Mouse (Mus musculus): ENCODE measurements around the gene Fcgr3. TPM values are rescaled to one million over a fixed set of nuclear protein-coding genes. Genes with fewer than 3 reads are reported as not detected.
A peak's percentile ranks its signal among the peaks of the same experiment; 100 is the strongest.
"Not testable (repeated sequence)": the region's sequence is repeated elsewhere in the genome, so short reads cannot be mapped to it uniquely, and the experiment has no call there.

Fcgr3 gene
- total RNA-seq, 1 experiment, result 0.40 TPM

DNA sequence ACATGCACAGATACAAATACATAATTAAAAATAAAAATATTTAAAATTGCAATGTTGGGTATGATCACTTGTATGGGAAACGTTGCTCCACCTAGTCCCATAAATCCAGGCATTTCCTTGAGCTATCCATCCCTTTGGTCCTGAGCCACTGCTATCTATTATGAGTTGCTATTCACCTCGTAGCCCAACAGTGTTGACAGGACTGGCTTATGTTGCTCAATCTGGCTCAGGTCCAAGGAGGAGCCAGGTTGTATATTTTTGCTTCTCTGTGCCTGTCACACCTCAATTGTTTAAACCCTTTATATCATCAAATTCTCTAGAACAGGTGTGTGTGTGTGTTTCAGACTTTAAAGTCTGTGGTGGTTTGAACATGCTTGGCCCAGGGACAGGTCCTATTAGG is 26.0 kb upstream of the Fcgr3 start:
- Histone ChIP-seq H3K9me3 (ENCODE audit: control insufficient read depth, insufficient read depth, low read depth, low read length) (no peaks in the 10 kb centered on the region), H3K27ac (ENCODE audit: insufficient read depth, low read depth, low read length, poor library complexity, severe bottlenecking) (no peak overlapping the region), H3K4me1 (ENCODE audit: control insufficient read depth in 2 of 2, insufficient read depth in 2 of 2, low read length in 2 of 2, poor library complexity in 1 of 2) (peaks cover 2 to 6% of the 10 kb centered on the region in 2 experiments; a peak in 3 of 4 replicates), H3K4me3 (ENCODE audit: insufficient read depth in 1 of 2, low read depth in 1 of 2, low read length in 2 of 2, poor library complexity in 1 of 2, severe bottlenecking in 1 of 2) (no peak overlapping the region), H3K9ac (ENCODE audit: insufficient read depth, low read depth, low read length, poor library complexity, severe bottlenecking) (no peak overlapping the region), H3K36me3 (ENCODE audit: control insufficient read depth, insufficient read depth, low read length, poor library complexity, severe bottlenecking) (no peaks in the 10 kb centered on the region)
- no peak for TF ChIP-seq ZNF384 (IDR thresholded peaks at IDR 0.05; ENCODE audit: low read depth, low read length)
- TF ChIP-seq CHD2 (IDR thresholded peaks at IDR 0.05; ENCODE audit: low read depth, low read length), result no peak
- TF ChIP-seq HCFC1 (IDR thresholded peaks at IDR 0.05; ENCODE audit: borderline replicate concordance, insufficient read depth, low read length), result no peak
- TF ChIP-seq MAFK (IDR thresholded peaks at IDR 0.05; ENCODE audit: insufficient read depth, low read depth, low read length), result no peak
- no peak for TF ChIP-seq ZC3H11A (IDR thresholded peaks at IDR 0.05; ENCODE audit: borderline replicate concordance, low read depth, low read length)
- DNase-seq (ENCODE audit: low read depth, low spot score), result no peak
- in situ Hi-C loops (cut with MboI; ENCODE audit: low sequenced_read_pairs in 2 of 2, unreplicated experiment in 2 of 2), result no loop called here

- DNase-seq (ENCODE audit: low read depth, low spot score), result no peak
- Histone ChIP-seq H3K36me3 (ENCODE audit: control insufficient read depth, insufficient read depth, low read length, poor library complexity, severe bottlenecking) (no peaks in the 10 kb centered on the region), H3K9me3 (ENCODE audit: control insufficient read depth, insufficient read depth, low read depth, low read length) (no peaks in the 10 kb centered on the region), H3K4me3 (ENCODE audit: insufficient read depth in 1 of 2, low read depth in 1 of 2, low read length in 2 of 2, poor library complexity in 1 of 2, severe bottlenecking in 1 of 2) (peak overlapping the region; percentile 44 to 69), H3K4me1 (ENCODE audit: control insufficient read depth in 2 of 2, insufficient read depth in 2 of 2, low read length in 2 of 2, poor library complexity in 1 of 2) (peaks cover 2 to 6% of the 10 kb centered on the region in 2 experiments; a peak in 3 of 4 replicates), H3K9ac (ENCODE audit: insufficient read depth, low read depth, low read length, poor library complexity, severe bottlenecking) (peak overlapping the region; percentile 33; the same call in 1 of the 2 replicates), H3K27ac (ENCODE audit: insufficient read depth, low read depth, low read length, poor library complexity, severe bottlenecking) (peak overlapping the region; percentile 44; the same call in 1 of the 2 replicates)
- in situ Hi-C loops (cut with MboI; ENCODE audit: low sequenced_read_pairs in 2 of 2, unreplicated experiment in 2 of 2), result no loop called here
- TF ChIP-seq MAFK (IDR thresholded peaks at IDR 0.05; ENCODE audit: insufficient read depth, low read depth, low read length), result no peak
Measured at GRCm38 (mm10) chr1:171089891-171090290, 25.2 kb upstream of the Fcgr3 start.

GRCm38 (mm10) chr1:171088237-171088869 is 23.6 kb upstream of the Fcgr3 start:
- H3K9ac ChIP-seq (ENCODE audit: insufficient read depth, low read depth, low read length, poor library complexity, severe bottlenecking); H3K27ac ChIP-seq (ENCODE audit: insufficient read depth, low read depth, low read length, poor library complexity, severe bottlenecking); H3K4me3 ChIP-seq (ENCODE audit: insufficient read depth in 1 of 2, low read depth in 1 of 2, low read length in 2 of 2, poor library complexity in 1 of 2, severe bottlenecking in 1 of 2); H3K36me3 ChIP-seq (ENCODE audit: control insufficient read depth, insufficient read depth, low read length, poor library complexity, severe bottlenecking); H3K4me1 ChIP-seq (ENCODE audit: control insufficient read depth in 2 of 2, insufficient read depth in 2 of 2, low read length in 2 of 2, poor library complexity in 1 of 2); in situ Hi-C loops (cut with MboI; ENCODE audit: low sequenced_read_pairs in 2 of 2, unreplicated experiment in 2 of 2); DNase-seq (ENCODE audit: low read depth, low spot score); H3K9me3 ChIP-seq (ENCODE audit: control insufficient read depth, insufficient read depth, low read depth, low read length): not testable (repeated sequence)

DNA sequence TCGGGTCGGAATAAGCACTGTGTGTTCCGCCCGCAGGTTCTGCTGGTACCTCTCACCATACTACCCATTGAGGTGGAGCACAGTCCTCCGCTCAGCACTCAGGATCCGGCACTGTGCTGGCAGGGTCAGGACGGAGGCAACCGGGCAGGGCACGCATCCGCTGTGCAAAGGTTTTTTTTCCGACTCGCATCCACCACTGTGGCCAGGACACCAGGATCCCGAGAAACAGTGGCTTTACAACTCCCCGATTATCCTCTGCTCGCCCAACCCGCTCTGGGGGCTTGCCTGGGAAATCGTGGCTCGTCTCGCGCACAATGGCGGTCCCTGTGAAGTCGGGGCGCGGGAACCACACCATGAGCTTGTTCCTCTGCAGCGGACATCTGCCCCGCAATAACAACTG is 21.0 kb upstream of the Fcgr3 start:
- H3K36me3 ChIP-seq (ENCODE audit: control insufficient read depth, insufficient read depth, low read length, poor library complexity, severe bottlenecking), result no peaks in the 10 kb centered on the region
- in situ Hi-C loops (cut with MboI; ENCODE audit: low sequenced_read_pairs in 2 of 2, unreplicated experiment in 2 of 2), result no loop called here
- DNase-seq (ENCODE audit: low read depth, low spot score), result no peak

DNA sequence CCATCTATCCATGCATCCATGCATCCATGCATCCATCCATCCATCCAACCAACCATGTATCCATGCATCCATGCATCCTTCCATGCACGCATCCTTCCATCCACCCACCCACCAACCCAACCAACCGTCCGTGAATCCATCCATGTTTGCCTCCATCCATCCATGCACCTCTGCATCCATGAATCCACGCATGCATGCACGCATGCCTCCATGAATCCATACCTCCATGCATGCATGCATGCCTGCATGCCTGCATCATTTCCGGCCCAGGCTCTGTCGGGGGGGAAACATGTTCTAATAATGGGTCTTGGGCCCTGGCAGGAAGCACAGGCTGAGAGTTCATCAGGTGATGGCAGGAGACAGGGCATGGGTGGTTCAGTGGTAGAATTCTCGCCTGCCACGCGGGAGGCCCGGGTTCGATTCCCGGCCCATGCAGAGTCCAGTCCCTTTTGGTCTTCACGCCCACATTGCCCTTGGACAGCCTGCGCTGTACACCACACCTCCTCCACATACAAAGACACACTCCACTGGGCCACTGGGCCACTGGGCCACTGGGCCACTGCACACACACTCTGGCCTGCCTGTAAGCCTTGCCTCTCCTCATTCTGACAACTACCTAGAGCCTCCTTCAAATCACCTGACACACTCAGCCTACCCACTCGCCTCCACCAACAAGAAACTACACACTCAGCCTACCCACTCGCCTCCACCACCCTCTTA is 16.9 kb upstream of the Fcgr3 start:
- in situ Hi-C loops (cut with MboI; ENCODE audit: low sequenced_read_pairs in 2 of 2, unreplicated experiment in 2 of 2); H3K4me1 ChIP-seq (ENCODE audit: control insufficient read depth in 2 of 2, insufficient read depth in 2 of 2, low read length in 2 of 2, poor library complexity in 1 of 2); H3K9ac ChIP-seq (ENCODE audit: insufficient read depth, low read depth, low read length, poor library complexity, severe bottlenecking); DNase-seq (ENCODE audit: low read depth, low spot score); H3K27ac ChIP-seq (ENCODE audit: insufficient read depth, low read depth, low read length, poor library complexity, severe bottlenecking); H3K4me3 ChIP-seq (ENCODE audit: insufficient read depth in 1 of 2, low read depth in 1 of 2, low read length in 2 of 2, poor library complexity in 1 of 2, severe bottlenecking in 1 of 2); H3K9me3 ChIP-seq (ENCODE audit: control insufficient read depth, insufficient read depth, low read depth, low read length); H3K36me3 ChIP-seq (ENCODE audit: control insufficient read depth, insufficient read depth, low read length, poor library complexity, severe bottlenecking): not testable (repeated sequence)

More for the DNA sequence above, 21.0 kb upstream of the Fcgr3 start:
- no peak overlapping the region for H3K27ac ChIP-seq (ENCODE audit: insufficient read depth, low read depth, low read length, poor library complexity, severe bottlenecking)
- peaks cover 2 to 6% of the 10 kb centered on the region in 2 experiments; a peak in 3 of 4 replicates for H3K4me1 ChIP-seq (ENCODE audit: control insufficient read depth in 2 of 2, insufficient read depth in 2 of 2, low read length in 2 of 2, poor library complexity in 1 of 2)
- no peak overlapping the region for H3K9ac ChIP-seq (ENCODE audit: insufficient read depth, low read depth, low read length, poor library complexity, severe bottlenecking)
- TF ChIP-seq HCFC1 (IDR thresholded peaks at IDR 0.05; ENCODE audit: borderline replicate concordance, insufficient read depth, low read length) (no peak), MAFK (IDR thresholded peaks at IDR 0.05; ENCODE audit: insufficient read depth, low read depth, low read length) (no peak), CHD2 (IDR thresholded peaks at IDR 0.05; ENCODE audit: low read depth, low read length) (no peak), ZNF384 (IDR thresholded peaks at IDR 0.05; ENCODE audit: low read depth, low read length) (no peak), ZC3H11A (IDR thresholded peaks at IDR 0.05; ENCODE audit: borderline replicate concordance, low read depth, low read length) (no peak)
- H3K9me3 ChIP-seq (ENCODE audit: control insufficient read depth, insufficient read depth, low read depth, low read length), result no peaks in the 10 kb centered on the region
- H3K4me3 ChIP-seq (ENCODE audit: insufficient read depth in 1 of 2, low read depth in 1 of 2, low read length in 2 of 2, poor library complexity in 1 of 2, severe bottlenecking in 1 of 2), result peak overlapping the region in 1 of 2 experiments; percentile 31; a peak in 1 of 4 replicates

DNA sequence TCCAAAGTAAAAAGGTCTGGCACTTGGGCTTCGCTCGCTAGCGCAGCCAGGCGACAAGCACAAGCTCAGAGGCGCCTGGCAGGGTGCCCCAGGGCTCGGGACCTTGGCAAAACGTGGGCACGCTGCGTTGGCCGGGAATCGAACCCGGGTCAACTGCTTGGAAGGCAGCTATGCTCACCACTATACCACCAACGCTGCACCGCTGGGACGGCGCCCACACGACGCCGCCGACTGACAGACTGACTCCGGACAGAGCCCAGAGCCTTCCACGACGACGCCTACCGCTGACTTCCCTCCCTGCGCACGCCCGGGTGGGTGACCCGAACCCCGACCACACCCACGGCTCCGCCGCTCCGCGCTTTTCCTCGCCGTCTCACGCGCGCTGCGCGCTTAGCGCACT is 15.1 kb upstream of the Fcgr3 start:
- H3K4me3 ChIP-seq (ENCODE audit: insufficient read depth in 1 of 2, low read depth in 1 of 2, low read length in 2 of 2, poor library complexity in 1 of 2, severe bottlenecking in 1 of 2); H3K9me3 ChIP-seq (ENCODE audit: control insufficient read depth, insufficient read depth, low read depth, low read length); H3K9ac ChIP-seq (ENCODE audit: insufficient read depth, low read depth, low read length, poor library complexity, severe bottlenecking); DNase-seq (ENCODE audit: low read depth, low spot score); H3K4me1 ChIP-seq (ENCODE audit: control insufficient read depth in 2 of 2, insufficient read depth in 2 of 2, low read length in 2 of 2, poor library complexity in 1 of 2); in situ Hi-C loops (cut with MboI; ENCODE audit: low sequenced_read_pairs in 2 of 2, unreplicated experiment in 2 of 2); H3K36me3 ChIP-seq (ENCODE audit: control insufficient read depth, insufficient read depth, low read length, poor library complexity, severe bottlenecking); H3K27ac ChIP-seq (ENCODE audit: insufficient read depth, low read depth, low read length, poor library complexity, severe bottlenecking): not testable (repeated sequence)

DNA sequence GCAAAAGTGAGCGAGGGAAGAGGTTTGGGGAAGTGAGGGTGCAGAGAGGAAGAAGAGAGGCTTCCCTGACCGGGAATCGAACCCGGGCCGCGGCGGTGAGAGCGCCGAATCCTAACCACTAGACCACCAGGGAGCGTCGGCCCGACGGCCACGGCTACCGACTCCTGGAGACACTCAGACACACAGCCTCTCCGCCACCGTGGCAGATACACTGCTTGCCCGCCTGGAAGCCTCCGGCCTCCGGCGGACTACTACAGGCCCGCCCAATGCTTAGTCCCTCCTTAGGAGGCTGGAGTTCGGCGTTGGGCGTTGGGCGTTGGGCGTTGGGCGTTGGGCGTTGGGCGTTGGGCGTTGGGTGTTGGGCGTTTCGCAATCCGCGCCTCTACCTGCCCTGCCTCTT is 14.6 kb upstream of the Fcgr3 start:
- H3K4me3 ChIP-seq (ENCODE audit: insufficient read depth in 1 of 2, low read depth in 1 of 2, low read length in 2 of 2, poor library complexity in 1 of 2, severe bottlenecking in 1 of 2); DNase-seq (ENCODE audit: low read depth, low spot score); H3K4me1 ChIP-seq (ENCODE audit: control insufficient read depth in 2 of 2, insufficient read depth in 2 of 2, low read length in 2 of 2, poor library complexity in 1 of 2); H3K9ac ChIP-seq (ENCODE audit: insufficient read depth, low read depth, low read length, poor library complexity, severe bottlenecking); H3K36me3 ChIP-seq (ENCODE audit: control insufficient read depth, insufficient read depth, low read length, poor library complexity, severe bottlenecking); in situ Hi-C loops (cut with MboI; ENCODE audit: low sequenced_read_pairs in 2 of 2, unreplicated experiment in 2 of 2); H3K9me3 ChIP-seq (ENCODE audit: control insufficient read depth, insufficient read depth, low read depth, low read length); H3K27ac ChIP-seq (ENCODE audit: insufficient read depth, low read depth, low read length, poor library complexity, severe bottlenecking): not testable (repeated sequence)
